Mouse (Mus musculus) kidney, postnatal 36 days (tissue): ENCODE data around the gene Gm14190.
"Not testable (repeated sequence)": the region's sequence is repeated elsewhere in the genome, so short reads cannot be mapped to it uniquely, and the experiment has no call there.

Source experiments
- DNase-seq, 2 experiments: peaks; one replicate each; pipeline ENCODE4 v3.0.0; 2021 to 2022; ENCODE audit warnings: mixed read lengths in 2 of 2

Gene Gm14190

DNA sequence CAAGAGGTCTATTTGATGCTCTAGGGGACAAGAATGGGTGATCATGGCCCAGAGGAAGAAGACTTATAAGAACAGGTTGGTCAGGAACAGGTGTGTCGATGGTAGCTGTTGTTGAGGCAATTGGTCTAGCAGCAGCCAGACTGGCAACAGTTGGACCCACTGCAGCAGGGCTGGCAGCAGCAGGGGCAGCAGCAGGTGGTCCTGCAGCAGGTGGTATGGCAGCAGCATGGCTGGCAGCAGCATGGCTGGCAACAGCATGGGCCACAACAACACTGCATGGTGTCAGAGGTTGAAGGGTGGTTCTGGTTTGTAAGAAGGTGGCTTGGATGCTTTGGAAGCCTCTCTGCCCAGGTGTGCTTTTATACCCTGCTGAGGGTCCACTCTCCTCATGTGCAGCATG, at the start of gene Gm14190:
Gene Gm14190 (minus strand): TSS at position 278 of the 400 bp plus-strand sequence.
- DNase-seq = no peak

DNA sequence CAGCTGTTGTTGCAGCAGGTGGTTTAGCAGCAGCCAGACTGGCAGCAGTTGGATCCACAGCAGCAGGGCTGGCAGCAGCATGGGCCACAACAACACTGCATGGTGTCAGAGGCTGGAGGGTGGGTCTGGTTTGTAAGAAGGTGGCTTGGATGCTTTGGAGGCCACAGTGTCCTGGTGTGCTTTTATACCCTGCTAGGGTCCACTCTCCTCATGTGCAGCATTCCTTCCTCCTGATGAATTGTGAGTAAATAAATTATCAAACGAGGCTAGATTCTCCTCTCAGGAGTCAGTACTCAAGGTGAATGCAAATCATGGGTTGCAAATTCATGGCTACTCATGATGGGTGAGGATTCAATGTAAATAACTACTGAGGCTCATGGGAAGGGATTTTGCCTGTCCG, 43.6 kb upstream of the Gm14190 start, which contains the start of gene Gm14180:
Gene Gm14180 (minus strand): TSS at position 101 of the 400 bp plus-strand sequence.
- no peak for DNase-seq

DNA sequence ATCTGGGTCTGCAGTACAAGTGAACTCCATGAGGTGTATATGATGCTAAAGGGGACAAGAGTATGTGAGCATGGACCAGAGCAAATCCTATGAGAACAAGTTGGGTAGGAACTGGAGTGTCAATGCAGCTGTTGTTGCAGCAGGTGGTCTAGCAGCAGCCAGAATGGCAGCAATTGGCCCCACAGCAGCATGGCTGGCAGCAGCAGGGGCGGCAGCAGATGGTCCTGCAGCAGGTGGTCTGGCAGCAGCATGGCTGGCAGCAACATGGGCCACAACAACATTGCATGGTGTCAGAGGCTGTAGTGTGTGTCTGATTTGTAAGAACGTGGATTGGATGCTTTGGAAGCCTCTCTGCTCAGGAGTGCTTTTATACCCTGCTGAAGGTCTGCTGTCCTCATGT, 33.5 kb upstream of the Gm14190 start:
- no peak for DNase-seq

DNA sequence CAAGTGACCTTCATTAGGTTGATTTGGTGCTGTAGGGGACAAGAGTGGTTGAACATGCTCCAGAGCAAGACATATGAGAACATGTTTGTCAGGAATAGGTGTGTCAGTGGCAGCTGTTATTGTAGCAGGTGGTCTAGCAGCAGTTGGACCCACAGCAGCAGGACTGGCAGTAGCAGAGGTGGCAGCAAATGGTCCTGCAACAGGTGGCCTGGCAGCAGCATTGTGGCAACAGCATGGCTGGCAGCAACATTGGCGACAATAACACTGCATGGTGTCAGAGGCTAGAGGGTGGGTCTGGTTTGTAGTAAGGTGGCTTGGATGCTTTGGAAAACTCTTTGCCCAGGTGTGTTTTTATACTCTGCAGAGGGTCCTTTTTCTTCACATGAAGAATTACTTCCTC, 28.2 kb upstream of the Gm14190 start:
- no peak for DNase-seq

DNA sequence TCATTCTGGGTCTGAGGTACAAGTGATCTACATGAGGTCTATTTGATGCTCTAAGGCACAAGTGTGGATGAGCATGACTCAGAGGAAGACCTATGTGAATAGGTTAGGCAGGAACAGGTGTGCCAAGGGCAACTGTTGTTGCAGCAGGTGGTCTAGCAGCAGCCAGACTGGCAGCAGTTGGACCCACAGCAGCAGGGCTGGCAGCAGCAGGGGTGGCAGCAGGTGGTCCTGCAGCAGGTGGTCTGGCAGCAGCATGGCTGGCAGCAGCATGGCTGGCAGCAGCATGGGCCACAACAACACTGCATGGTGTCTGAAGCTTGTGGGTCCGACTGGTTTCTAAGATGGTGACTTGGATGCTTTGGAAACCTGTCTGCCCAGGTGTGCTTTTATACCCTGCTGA, 5.3 kb downstream of the Gm14190 start:
- not testable (repeated sequence) for DNase-seq

DNA sequence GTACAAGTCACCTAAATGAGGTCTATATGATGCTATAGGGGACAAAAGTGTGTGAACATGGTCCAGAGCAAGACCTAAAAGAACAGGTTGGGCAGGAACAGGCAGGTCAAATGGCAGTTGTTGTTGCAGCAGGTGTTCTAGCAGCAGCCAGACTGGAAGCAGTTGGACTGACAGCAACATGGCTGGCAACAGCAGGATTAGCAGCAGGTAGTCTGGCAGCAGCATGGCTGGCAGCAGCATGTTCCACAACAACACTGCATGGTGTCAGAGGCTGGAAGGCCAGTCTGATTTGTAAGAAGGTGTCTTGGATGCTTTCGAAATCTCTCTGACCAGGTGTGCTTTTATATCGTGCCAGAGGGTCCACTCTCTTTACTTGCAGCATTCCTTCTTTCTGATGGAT, 7.1 kb downstream of the Gm14190 start:
- DNase-seq = no peak

DNA sequence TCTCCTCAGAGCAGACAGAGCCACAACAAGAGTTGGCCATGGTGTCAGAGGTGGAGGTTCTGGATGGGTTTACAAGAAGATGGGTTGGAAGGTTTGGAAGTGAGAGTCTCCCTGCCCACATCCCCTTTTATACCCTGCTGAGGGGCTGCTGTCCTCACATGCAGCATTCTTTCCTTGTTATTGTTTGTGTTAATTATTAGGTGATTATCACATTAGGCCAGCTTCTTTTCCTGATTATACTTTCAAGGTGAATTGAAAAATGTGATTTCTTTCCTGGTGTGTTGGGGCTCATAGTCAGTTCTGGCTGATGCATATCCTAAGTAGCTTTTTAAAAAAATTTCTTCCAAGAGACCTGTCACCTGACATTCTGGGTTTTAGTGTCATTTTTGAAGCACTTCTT, 24.7 kb downstream of the Gm14190 start, which contains the start of gene Krtap4-6:
Gene Krtap4-6 (minus strand): TSS at position 101 of the 400 bp plus-strand sequence.
- DNase-seq = no peak

DNA sequence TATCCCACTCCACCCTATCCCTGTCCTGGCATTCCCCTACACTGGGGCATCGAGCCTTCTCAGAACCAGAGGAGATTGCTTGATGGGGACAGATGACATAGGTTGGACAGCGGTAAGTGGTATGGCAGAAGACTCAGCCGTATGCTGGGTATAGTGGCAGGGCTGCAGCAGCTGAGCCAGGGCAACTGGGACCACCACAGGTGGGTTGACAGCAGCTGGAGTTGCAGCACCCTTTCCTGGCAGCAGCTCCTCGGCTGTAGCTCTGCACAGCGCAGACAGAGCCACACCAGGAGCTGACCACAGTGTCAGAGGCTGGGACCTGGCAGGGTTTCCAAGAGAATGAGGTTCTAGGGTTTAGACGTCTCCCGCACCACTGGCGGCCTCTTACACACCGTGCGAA, 27.7 kb downstream of the Gm14190 start:
- no peak for DNase-seq

DNA sequence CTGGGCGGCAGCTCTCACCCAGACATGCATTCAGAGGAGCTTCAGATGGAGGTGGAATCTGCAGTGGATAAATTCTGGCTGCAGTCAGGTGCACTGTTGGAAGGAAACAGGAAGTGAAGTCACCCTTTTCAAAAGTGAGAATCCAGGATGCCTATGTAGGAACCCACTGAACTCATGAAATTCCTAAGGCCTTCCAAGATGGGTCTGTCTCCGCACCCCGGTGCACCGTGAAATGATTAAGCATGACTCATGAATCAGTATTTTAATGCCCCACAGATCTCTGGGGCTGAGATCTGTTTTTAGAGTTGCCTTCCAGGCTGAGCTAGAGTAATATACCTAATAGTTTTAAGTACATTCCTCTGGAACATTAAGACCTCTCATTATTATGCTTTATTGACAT, 31.3 kb downstream of the Gm14190 start:
- no peak for DNase-seq

DNA sequence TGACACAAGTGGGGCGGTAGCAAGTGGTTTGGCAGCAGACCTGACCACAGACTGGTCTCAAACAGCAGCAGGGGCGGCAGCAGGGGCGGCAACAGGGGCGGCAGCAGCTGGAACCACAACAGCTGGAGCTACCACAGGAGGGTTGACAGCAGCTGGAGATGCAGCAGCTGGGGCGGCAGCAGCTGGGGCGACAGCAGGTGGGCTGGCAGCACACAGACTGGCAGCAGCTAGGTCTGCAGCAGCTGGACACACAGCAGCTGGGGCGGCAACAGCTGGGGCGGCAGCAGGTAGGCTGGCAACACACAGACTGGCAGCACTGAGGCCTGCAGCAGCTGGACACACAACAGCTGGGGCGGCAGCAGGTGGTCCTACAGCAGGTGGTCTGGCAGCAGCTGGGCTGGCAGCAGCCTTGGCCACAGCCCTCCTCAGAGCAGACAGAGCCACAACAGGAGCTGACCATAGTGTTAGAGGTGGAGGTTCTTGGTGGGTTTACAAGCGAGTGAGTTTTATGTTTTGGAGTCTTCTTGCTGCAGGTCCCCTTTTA, 32.0 kb downstream of the Gm14190 start, which contains the start of gene Gm11563:
Gene Gm11563 (minus strand): TSS at position 494 of the 544 bp plus-strand sequence.
- DNase-seq = not testable (repeated sequence)

DNA sequence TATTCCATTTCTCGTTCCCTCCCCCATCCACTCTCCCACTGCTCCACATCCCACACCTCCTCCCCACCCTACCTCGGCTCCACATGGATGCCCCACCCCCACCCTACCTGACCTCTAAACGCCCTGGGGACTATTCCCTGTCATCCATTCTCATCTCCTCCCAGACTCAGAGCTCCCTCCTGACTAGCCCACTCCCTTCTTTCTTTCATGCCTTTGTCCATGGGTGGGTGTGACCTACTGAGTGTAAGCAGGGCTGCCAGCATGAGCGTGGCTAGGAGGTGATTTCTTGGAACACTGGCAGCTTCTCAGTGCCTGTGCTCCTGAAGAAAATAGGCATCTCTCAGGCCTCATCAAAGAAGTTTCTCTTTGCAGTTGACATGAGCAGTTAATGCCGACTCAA, 33.5 kb downstream of the Gm14190 start:
- DNase-seq = no peak

DNA sequence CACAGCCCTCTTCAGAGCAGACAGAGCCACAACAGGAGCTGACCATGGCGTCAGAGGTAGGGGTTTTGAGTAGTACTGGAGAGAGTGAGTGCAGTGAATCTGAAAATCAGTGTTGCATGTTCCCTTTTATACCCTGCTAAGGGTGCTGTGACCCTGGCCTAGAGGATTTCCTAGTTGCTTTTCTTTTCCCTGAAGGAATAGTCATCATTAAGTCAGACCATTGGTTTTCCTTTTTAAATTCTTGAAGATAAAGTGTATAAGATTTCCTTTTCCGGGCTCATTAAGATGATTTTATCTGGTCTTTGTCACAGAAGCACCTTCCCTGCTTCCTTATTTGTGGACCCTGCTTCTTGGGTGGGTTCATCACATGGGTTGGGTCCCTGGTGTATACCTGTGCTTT, 40.4 kb downstream of the Gm14190 start, which contains the start of gene Gm11555:
Gene Gm11555 (minus strand): TSS at position 101 of the 400 bp plus-strand sequence.
- DNase-seq = no peak

DNA sequence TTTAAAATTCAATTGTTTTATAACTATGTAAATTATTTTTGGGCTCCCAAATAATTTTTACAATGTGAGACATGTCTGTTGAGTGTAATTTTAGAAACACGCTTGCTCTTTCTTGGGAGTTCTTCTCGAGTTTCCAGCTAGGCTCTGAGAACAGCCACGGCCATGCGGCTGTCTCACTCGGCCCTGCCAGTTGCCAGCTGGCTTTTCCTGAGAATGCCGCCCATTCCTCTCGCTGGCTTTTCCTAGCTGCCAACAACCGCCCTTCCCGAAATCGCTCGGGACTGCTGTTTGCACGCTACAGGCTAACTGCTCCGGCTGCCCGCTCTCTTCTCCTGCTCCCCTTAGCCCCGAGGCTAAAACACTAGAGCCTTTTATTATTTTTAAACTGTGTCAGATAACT, 44.1 kb downstream of the Gm14190 start:
- DNase-seq = no peak

DNA sequence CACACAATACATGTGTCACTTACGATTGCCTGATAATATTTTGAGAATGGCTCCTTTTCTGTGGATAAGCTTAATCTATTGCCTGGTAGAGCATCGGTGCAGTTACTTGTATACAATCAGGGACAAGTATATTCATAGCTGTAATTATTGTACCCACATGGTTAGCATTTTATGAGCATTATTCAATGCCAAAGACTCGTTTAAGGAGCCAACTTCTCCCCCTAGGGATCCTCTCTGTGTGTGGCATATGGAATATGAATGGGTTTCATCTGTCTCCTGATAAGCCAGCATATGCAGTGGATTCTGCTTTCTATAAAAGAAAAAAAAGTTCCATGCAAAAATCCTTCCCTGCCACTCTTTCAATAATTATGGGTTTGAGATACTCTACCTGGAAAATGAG, 46.2 kb downstream of the Gm14190 start:
- DNase-seq = no peak

DNA sequence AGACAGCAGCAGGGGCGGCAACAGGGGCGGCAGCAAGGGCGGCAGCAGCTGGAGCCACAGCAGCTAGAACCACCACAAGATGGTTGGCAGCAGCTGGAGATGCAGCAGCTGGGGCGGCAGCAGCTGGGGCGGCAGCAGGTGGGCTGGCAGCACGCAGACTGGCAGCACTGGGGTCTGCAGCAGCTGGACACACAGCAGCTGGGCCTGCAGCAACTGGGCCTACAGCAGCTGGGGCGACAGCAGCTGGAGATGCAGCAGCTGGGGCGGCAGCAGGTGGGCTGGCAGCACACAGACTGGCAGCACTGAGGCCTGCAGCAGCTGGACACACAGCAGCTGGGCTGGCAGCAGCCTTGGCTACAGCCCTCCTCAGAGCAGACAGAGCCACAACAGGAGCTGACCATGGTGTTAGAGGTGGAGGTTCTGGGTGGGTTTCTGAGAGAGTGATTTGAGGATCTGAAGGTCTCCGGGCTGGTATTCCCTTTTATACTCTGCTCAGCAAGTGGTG, 46.9 kb downstream of the Gm14190 start, which contains the start of gene Krtap4-7:
Gene Krtap4-7 (minus strand): TSS at position 455 of the 505 bp plus-strand sequence.
- not testable (repeated sequence) for DNase-seq

DNA sequence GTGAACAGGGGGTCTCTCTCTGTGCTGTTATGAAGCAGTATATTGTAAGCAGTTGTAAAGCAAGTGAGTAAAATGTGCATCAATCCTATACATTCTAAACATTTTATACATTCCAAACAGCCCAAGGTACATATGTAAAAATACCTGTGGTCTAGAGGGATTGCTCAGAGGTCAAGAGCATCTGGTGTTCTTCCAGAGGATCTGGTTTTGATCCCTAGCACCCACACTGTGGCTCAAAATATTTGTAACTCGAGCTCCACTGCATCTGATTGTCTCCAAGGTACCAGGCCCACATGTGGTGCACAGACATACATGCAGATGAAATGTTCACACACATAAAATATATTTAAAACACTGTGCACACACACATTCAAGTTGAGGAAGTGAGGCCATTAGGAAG, 49.6 kb downstream of the Gm14190 start:
- no peak for DNase-seq
